Mouse (Mus musculus) limb, embryonic 15.5 days (tissue): ENCODE data around the gene Hoxa5. TPM values are rescaled to one million over a fixed set of nuclear protein-coding genes. Genes with fewer than 3 reads are reported as not detected.

Experiments used
- ATAC-seq: fragments of 200-750 bp; cut with Nextera tagmentation; 2 replicates; pipeline ENCODE4 v1.8.0; 2017; ENCODE audit warnings: low read depth, moderate TSS enrichment; ENCODE audit not compliant: insufficient number of reproducible peaks, low FRiP score, low TSS enrichment
- H3K27ac ChIP-seq: fragments of 300-500 bp; sonication (generic); 2 replicates; pipeline ENCODE4 v1.5.1; 2015; ENCODE audit warnings: moderate library complexity, mild to moderate bottlenecking, inconsistent platforms
- H3K27me3 ChIP-seq: fragments of 300-500 bp; sonication (generic); 2 replicates; pipeline ENCODE4 v1.6.1; 2015; ENCODE audit warnings: inconsistent platforms
- H3K36me3 ChIP-seq: fragments of 300-500 bp; sonication (generic); 2 replicates; pipeline ENCODE4 v1.6.1; 2015; ENCODE audit warnings: inconsistent platforms
- H3K4me1 ChIP-seq: fragments of 300-500 bp; sonication (generic); 2 replicates; pipeline ENCODE4 v1.6.1; 2015; ENCODE audit warnings: inconsistent platforms
- H3K4me2 ChIP-seq: fragments of 300-500 bp; sonication (generic); 2 replicates; pipeline ENCODE4 v1.6.1; 2015; ENCODE audit warnings: mild to moderate bottlenecking, inconsistent platforms
- H3K4me3 ChIP-seq: fragments of 300-500 bp; sonication (generic); 2 replicates; pipeline ENCODE4 v1.5.1; 2015; ENCODE audit warnings: mild to moderate bottlenecking, inconsistent platforms
- H3K9ac ChIP-seq: fragments of 300-500 bp; sonication (generic); 2 replicates; pipeline ENCODE4 v1.6.1; 2015; ENCODE audit warnings: inconsistent platforms
- H3K9me3 ChIP-seq: fragments of 300-500 bp; sonication (generic); 2 replicates; pipeline ENCODE4 v1.6.1; 2016; ENCODE audit warnings: inconsistent platforms
- WGBS: fragments of 180-500 bp; shearing (Covaris S2); methylation state at CpG from one replicate; pipeline ENCODE4 v1.1.7; 2015; 5-methylcytosine and 5-hydroxymethylcytosine counted together
- polyA plus RNA-seq: library from polyadenylated mRNA; unstranded; fragments of >200 nt; fragmentation: Nextera tagmentation; extraction: Ambion mirVana; gene quantifications from 2 replicates; pipeline ENCODE4 v1.2.1, GENCODE M21; 2015

Hoxa5 gene
- polyA plus RNA-seq, 1 experiment from 2014 or later: 1.7 TPM

DNA sequence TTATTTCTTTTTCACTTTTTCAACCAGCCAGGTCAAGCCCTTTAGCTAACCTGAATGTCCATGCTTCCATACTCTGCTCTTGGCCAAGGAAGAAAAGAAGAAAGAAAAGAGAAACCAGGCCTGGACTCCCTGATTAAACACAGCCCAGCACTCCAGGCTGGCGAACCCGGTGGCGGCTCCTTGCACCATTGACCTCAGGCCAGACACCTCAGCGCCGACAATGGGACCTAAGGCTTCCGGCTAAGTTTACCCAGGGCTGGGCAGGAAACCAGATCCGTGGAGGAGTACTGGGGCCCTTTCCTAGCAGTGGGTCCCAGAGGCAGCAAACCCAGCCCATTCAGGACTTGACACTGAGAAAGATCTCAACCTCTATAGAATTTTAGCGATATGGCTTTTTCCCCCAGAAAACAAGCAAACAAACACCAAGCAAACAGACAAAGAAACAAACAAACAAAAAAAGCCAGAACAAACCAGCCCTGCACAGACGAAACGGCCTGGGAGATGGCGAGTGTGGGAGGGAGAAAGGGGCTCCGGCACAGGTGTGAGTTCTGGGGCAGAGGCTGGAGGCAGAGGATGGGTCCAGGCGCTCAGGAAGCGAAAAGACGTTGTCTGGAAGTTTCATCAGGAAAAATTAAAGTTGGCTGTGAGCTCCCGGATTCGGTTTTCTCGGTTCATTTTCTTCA lies 27.6 kb upstream of the Hoxa5 start:
- no peak for ATAC-seq
- peak overlapping the region; percentile 67 for H3K4me2 ChIP-seq
- peak overlapping the region; percentile 96 for H3K27ac ChIP-seq
- H3K27me3 ChIP-seq: no peaks in the 10 kb centered on the region; the same call in 1 of the 2 replicates
- peak overlapping the region; percentile 85 for H3K9ac ChIP-seq
- H3K36me3 ChIP-seq: no peaks in the 10 kb centered on the region
- H3K4me3 ChIP-seq: peak overlapping the region; percentile 59
- peaks cover 30% of the 10 kb centered on the region for H3K4me1 ChIP-seq
- WGBS: 2% methylated on average over 18 of the region's 18 CpGs
- no peaks in the 10 kb centered on the region for H3K9me3 ChIP-seq

DNA sequence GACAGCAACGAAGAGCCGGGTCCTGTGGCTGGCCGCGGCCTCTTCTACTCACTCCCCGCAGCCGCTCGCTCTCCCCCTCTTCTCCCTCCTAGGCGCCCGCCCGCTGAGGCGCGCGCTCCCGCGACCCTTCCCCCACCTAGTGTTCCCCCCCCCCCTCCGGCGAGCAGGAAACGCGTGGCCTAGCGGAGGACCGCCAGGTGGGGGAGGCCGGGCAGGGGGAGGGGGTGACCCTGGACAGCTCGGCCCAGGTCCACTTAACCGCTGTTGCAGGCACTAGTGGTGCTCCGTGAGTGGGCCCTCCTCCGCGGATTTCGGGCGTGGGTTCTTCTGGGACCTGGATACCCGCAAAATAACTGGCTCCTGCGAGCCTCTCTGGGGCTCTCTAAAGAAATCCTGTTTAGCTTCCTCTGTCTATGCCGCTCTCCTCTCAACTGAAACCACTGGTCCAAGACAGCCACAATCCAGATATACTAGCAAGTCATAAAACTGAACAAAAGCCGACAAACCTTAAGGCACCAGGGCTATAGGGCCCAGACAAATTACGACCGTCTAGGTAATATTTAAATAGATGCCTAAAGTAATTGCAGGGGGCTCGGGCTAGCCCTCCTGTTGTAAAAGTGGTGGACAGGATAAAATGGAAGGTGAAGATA lies 26.3 kb upstream of the Hoxa5 start, which contains the start of gene Hoxa9:
Gene Hoxa9 (minus strand): TSS at position 574 of the 650 bp plus-strand sequence.
- Histone ChIP-seq H3K9ac (peak within 1 kb of the TSS; percentile 85), H3K27ac (peak within 1 kb of the TSS; percentile 96), H3K36me3 (no peaks in the 10 kb centered on the region), H3K4me3 (peak within 1 kb of the TSS; percentile 59), H3K4me2 (peak within 1 kb of the TSS; percentile 67), H3K4me1 (peaks cover 20% of the 10 kb centered on the region), H3K9me3 (no peaks in the 10 kb centered on the region), H3K27me3 (no peaks in the 10 kb centered on the region)
- under 1% methylated on average over 20 of the region's 36 CpGs for WGBS
- ATAC-seq: peak; percentile 42

GRCm38 (mm10) chr6:52229558-52230416 lies 25.4 kb upstream of the Hoxa5 start:
- Histone ChIP-seq H3K4me3 (peak overlapping the region; percentile 51), H3K9me3 (no peaks in the 10 kb centered on the region), H3K27me3 (no peaks in the 10 kb centered on the region), H3K27ac (peak overlapping the region; percentile 93), H3K36me3 (no peaks in the 10 kb centered on the region), H3K4me1 (peaks cover 12% of the 10 kb centered on the region), H3K4me2 (peak overlapping the region; percentile 65), H3K9ac (peak overlapping the region; percentile 80)
- 1% methylated on average over 44 of the region's 44 CpGs for WGBS
- no peak for ATAC-seq

GRCm38 (mm10) chr6:52228475-52229465 lies 24.4 kb upstream of the Hoxa5 start:
- peaks cover 11% of the 10 kb centered on the region for H3K4me1 ChIP-seq
- peak overlapping the region; percentile 51 for H3K4me3 ChIP-seq
- under 1% methylated on average over 38 of the region's 38 CpGs for WGBS
- no peaks in the 10 kb centered on the region for H3K36me3 ChIP-seq
- no peaks in the 10 kb centered on the region for H3K27me3 ChIP-seq
- no peak for ATAC-seq
- peak overlapping the region; percentile 93 for H3K27ac ChIP-seq
- no peaks in the 10 kb centered on the region for H3K9me3 ChIP-seq
- H3K4me2 ChIP-seq: peak overlapping the region; percentile 65
- peak overlapping the region; percentile 80 for H3K9ac ChIP-seq

- 6% methylated on average over 11 of the region's 11 CpGs for WGBS
- Histone ChIP-seq H3K4me1 (peaks cover 11% of the 10 kb centered on the region), H3K36me3 (no peaks in the 10 kb centered on the region), H3K27me3 (no peaks in the 10 kb centered on the region), H3K9ac (peak overlapping the region; percentile 83), H3K4me2 (peak overlapping the region; percentile 86), H3K27ac (peak overlapping the region; percentile 95), H3K9me3 (no peaks in the 10 kb centered on the region), H3K4me3 (peak overlapping the region; percentile 68)
- no peak for ATAC-seq
These were observed 23.3 kb upstream of the Hoxa5 start for GRCm38 (mm10) chr6:52227470-52228222.

GRCm38 (mm10) chr6:52226569-52227257 lies 22.3 kb upstream of the Hoxa5 start:
- Histone ChIP-seq H3K27ac (peak overlapping the region; percentile 95), H3K36me3 (no peaks in the 10 kb centered on the region), H3K4me1 (peaks cover 18% of the 10 kb centered on the region), H3K27me3 (no peaks in the 10 kb centered on the region), H3K4me3 (peak overlapping the region; percentile 68), H3K4me2 (peak overlapping the region; percentile 86), H3K9me3 (no peaks in the 10 kb centered on the region), H3K9ac (peak overlapping the region; percentile 83)
- no peak for ATAC-seq
- WGBS: 4% methylated on average over 26 of the region's 26 CpGs

- WGBS: 1% methylated on average over 69 of the region's 69 CpGs
- H3K4me2 ChIP-seq: peak overlapping the region; percentile 86
- peak overlapping the region; percentile 83 for H3K9ac ChIP-seq
- no peaks in the 10 kb centered on the region for H3K36me3 ChIP-seq
- no peaks in the 10 kb centered on the region for H3K27me3 ChIP-seq
- H3K27ac ChIP-seq: peak overlapping the region; percentile 95
- no peaks in the 10 kb centered on the region for H3K9me3 ChIP-seq
- peaks cover 24% of the 10 kb centered on the region for H3K4me1 ChIP-seq
- H3K4me3 ChIP-seq: peak overlapping the region; percentile 68
- ATAC-seq: peak; percentile 55
These were observed 21.5 kb upstream of the Hoxa5 start for GRCm38 (mm10) chr6:52225612-52226568.

- 1% methylated on average over 34 of the region's 36 CpGs for WGBS
- peak overlapping the region; percentile 83 for H3K9ac ChIP-seq
- peak overlapping the region; percentile 86 for H3K4me2 ChIP-seq
- peak overlapping the region; percentile 68 for H3K4me3 ChIP-seq
- peak overlapping the region; percentile 95 for H3K27ac ChIP-seq
- peaks cover under 1% of the 10 kb centered on the region; the same call in 1 of the 2 replicates for H3K27me3 ChIP-seq
- H3K4me1 ChIP-seq: peaks cover 27% of the 10 kb centered on the region
- H3K36me3 ChIP-seq: no peaks in the 10 kb centered on the region
- no peaks in the 10 kb centered on the region for H3K9me3 ChIP-seq
- ATAC-seq: no peak
These were observed 20.7 kb upstream of the Hoxa5 start for GRCm38 (mm10) chr6:52224895-52225611.
